Mouse (Mus musculus) midbrain, postnatal 0 days (tissue): Measurements from ENCODE around the gene Grb2. TPM values are rescaled to one million over a fixed set of nuclear protein-coding genes. Genes with fewer than 3 reads are reported as not detected.

Source experiments
- ATAC-seq: fragments of 200-750 bp; cut with Nextera tagmentation; 2 replicates; pipeline ENCODE4 v1.8.0; 2017; ENCODE audit warnings: moderate number of reproducible peaks, mild to moderate bottlenecking, moderate TSS enrichment, moderate library complexity; ENCODE audit not compliant: low FRiP score
- DNase-seq: peaks from one replicate; pipeline ENCODE4 v3.0.0-alpha.2; 2015; ENCODE audit warnings: low spot score
- H3K27ac ChIP-seq: fragments of 300-500 bp; sonication (generic); 2 replicates; pipeline ENCODE4 v1.5.1; 2014; ENCODE audit warnings: low read depth, mild to moderate bottlenecking, low read length, mixed read lengths
- H3K27me3 ChIP-seq: fragments of 300-500 bp; sonication (generic); 2 replicates; pipeline ENCODE4 v1.6.1; 2014; ENCODE audit warnings: low read length, control low read depth, mixed read lengths; ENCODE audit not compliant: insufficient read depth
- H3K36me3 ChIP-seq: fragments of 300-500 bp; sonication (generic); 2 replicates; pipeline ENCODE4 v1.6.1; 2014; ENCODE audit warnings: low read length, control low read depth, mixed read lengths; ENCODE audit not compliant: insufficient read depth
- H3K4me1 ChIP-seq: fragments of 300-500 bp; sonication (generic); 2 replicates; pipeline ENCODE4 v1.6.1; 2014; ENCODE audit warnings: mild to moderate bottlenecking, control low read depth, antibody characterized with exemption, low read length, mixed read lengths; ENCODE audit not compliant: insufficient read depth
- H3K4me2 ChIP-seq: fragments of 300-500 bp; sonication (generic); 2 replicates; pipeline ENCODE4 v1.6.1; 2014; ENCODE audit warnings: low read depth, mild to moderate bottlenecking, low read length, mixed read lengths; ENCODE audit not compliant: poor library complexity, severe bottlenecking
- H3K4me3 ChIP-seq: fragments of 300-500 bp; sonication (generic); 2 replicates; pipeline ENCODE4 v1.5.1; 2014; ENCODE audit warnings: low read depth, mild to moderate bottlenecking, low read length, moderate library complexity
- H3K9ac ChIP-seq: fragments of 300-500 bp; sonication (generic); replicated peaks from 2 replicates; pipeline ENCODE4 v1.6.1; 2014; ENCODE audit warnings: mild to moderate bottlenecking, low read length, moderate library complexity, mixed read lengths; ENCODE audit not compliant: poor library complexity, severe bottlenecking
- H3K9me3 ChIP-seq: fragments of 300-500 bp; sonication (generic); 2 replicates; pipeline ENCODE4 v1.6.1; 2016; ENCODE audit warnings: low read length, control low read depth
- CTCF ChIP-seq: IDR thresholded peaks from 2 replicates; pipeline ENCODE4 v1.5.1; 2016; ENCODE audit warnings: antibody characterized with exemption, mild to moderate bottlenecking
- WGBS: fragments of 180-500 bp; shearing (Covaris S2); extraction: QIAGEN DNeasy Blood & Tissue Kit; methylation state at CpG from one replicate; pipeline ENCODE4 v1.1.7; 2014; 5-methylcytosine and 5-hydroxymethylcytosine counted together
- polyA plus RNA-seq: library from polyadenylated mRNA; unstranded; fragments of >200 nt; fragmentation: Nextera tagmentation; extraction: Ambion mirVana; gene quantifications from 2 replicates; pipeline ENCODE4 v1.2.1, GENCODE M21; 2015
- total RNA-seq: library from RNA; depleted of rRNA; stranded (reverse); fragments of >200 nt; gene quantifications from 2 replicates; pipeline ENCODE4 v1.2.3, GENCODE M21; 2014

The Grb2 gene
- total and polyA plus RNA-seq, 2 experiments from 2014 or later = 85.8 to 158 TPM

DNA sequence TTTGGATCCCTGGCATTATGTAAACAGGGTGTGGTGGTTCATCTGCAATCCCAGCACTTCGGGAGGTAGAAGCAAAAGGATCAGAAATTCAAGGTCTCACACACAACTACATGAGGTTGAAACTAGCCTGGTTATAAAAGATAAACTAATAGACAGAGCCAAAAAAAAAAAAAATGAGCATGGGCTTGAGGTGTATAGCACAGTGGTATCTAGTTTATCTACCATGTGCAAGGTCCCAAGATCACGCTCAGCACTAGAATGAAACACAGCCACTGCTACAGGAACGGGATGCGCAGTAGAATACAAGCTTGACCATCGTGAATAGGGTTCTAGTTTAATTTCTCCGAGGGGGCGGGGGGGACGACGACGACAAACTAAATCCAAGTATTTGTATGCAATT lies 3.7 kb downstream of the Grb2 start:
- TF ChIP-seq CTCF = no peak

DNA sequence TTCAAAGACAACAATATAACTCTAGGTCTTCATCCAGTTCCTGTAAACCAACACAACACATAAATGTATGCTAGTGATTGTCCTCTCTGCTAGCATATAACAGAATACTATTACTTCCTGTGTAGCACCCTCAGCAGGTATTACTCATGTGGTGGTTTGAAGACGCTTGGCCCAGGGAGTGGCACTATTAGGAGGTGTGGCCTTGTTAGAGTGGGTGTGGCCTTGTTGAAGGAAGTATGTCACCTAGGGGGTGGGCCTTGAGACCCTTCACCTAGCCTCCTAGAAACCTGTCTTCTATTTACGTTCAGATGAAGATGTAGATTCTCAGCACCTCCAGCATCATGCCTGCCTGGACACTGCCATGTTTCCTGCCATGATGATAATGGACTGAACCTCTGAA lies 4.9 kb downstream of the Grb2 start:
- 84% methylated on average over 2 of the region's 2 CpGs for WGBS
- peaks cover 13% of the 10 kb centered on the region for H3K4me1 ChIP-seq
- no peak overlapping the region for H3K4me2 ChIP-seq
- H3K27me3 ChIP-seq = no peaks in the 10 kb centered on the region
- H3K9ac ChIP-seq = no peak overlapping the region
- no peak overlapping the region for H3K27ac ChIP-seq
- H3K9me3 ChIP-seq = no peaks in the 10 kb centered on the region
- H3K4me3 ChIP-seq = no peak overlapping the region
- ATAC-seq (no peak), DNase-seq (no peak)
- TF ChIP-seq CTCF = no peak
- H3K36me3 ChIP-seq = no peaks in the 10 kb centered on the region

More for the DNA sequence above, 3.7 kb downstream of the Grb2 start:
- DNase-seq (no peak), ATAC-seq (no peak)
- no peaks in the 10 kb centered on the region for H3K36me3 ChIP-seq
- no peaks in the 10 kb centered on the region for H3K27me3 ChIP-seq
- no peak overlapping the region for H3K4me3 ChIP-seq
- 95% methylated on average over 10 of the region's 10 CpGs for WGBS
- no peak overlapping the region for H3K9ac ChIP-seq
- no peaks in the 10 kb centered on the region for H3K9me3 ChIP-seq
- H3K4me1 ChIP-seq = peaks cover 12% of the 10 kb centered on the region
- no peak overlapping the region for H3K4me2 ChIP-seq
- no peak overlapping the region for H3K27ac ChIP-seq

DNA sequence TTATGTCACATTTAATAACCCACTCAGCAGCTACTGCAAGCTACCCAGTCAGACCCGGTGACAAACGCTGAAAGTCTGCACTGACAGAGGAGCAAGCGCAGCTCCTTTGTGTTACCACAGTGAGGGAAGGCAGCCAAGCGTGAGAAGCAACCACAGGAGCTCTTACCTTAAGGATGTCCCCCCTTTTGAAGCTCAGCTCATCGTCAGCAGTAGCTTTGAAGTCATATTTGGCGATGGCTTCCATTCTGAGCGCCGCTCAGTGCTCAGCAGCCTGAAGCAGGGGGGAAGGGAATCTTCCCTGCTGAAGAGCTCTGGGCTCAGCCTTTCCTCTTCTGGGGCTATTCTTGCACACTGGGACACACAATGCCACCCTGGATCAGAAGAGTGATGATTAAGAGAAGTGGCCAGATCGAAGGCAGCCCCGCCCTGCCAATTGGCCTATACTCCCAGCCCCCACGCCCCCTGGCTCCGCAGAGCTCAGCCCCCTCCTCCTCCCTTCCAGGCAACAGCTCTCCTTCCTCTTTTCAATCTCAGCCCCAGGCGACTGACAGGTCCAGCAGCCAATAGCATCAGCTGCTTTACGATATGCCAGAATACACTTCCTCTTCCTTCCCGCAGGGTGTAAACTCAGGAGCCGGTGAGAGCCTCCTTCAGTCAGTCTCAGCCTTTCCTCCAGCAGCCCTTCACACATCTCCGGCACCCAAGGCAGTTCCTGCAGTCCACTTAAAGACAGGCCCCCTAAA lies 9.2 kb downstream of the Grb2 start:
- Histone ChIP-seq H3K27me3 (no peaks in the 10 kb centered on the region), H3K27ac (peak overlapping the region; percentile 84), H3K4me1 (peaks cover 19% of the 10 kb centered on the region; the same call in 1 of the 2 replicates), H3K9me3 (no peaks in the 10 kb centered on the region), H3K36me3 (peaks cover 3% of the 10 kb centered on the region; the same call in 1 of the 2 replicates), H3K4me3 (peak overlapping the region; percentile 64), H3K4me2 (peak overlapping the region; percentile 80), H3K9ac (peak overlapping the region; percentile 73)
- peak; percentile 51 for TF ChIP-seq CTCF
- WGBS = 1% methylated on average over 17 of the region's 17 CpGs
- ATAC-seq (peak; percentile 95), DNase-seq (peak; percentile 97)

DNA sequence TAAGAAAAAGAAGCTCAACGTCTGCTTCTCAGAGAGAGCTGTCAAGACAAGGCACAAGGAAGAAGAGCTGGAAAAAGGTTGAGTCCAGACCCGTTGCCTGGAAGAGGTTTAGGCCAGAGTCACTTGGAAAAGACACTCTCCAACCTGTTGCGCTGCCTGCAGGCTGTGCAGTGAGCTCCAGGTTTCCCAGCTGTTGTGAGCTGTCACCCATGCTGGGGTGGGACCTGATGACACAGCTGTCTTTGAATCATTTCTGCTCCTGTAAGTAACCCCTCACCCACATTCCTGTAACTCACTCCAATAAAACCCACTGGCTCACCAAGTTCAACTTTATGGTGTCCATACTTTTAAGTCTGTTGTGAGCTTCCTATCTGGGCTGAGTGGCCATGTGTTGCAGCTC lies 10.7 kb downstream of the Grb2 start:
- no peak for TF ChIP-seq CTCF
- H3K4me1 ChIP-seq = peaks cover 19% of the 10 kb centered on the region; the same call in 1 of the 2 replicates
- H3K27me3 ChIP-seq = no peaks in the 10 kb centered on the region
- H3K9me3 ChIP-seq = no peaks in the 10 kb centered on the region
- peak overlapping the region; percentile 64; the same call in 1 of the 2 replicates for H3K4me3 ChIP-seq
- peak overlapping the region; percentile 80 for H3K4me2 ChIP-seq
- 92% methylated on average over 3 of the region's 3 CpGs for WGBS
- no peak overlapping the region for H3K9ac ChIP-seq
- no peak overlapping the region for H3K27ac ChIP-seq
- DNase-seq = no peak
- H3K36me3 ChIP-seq = peaks cover 3% of the 10 kb centered on the region; the same call in 1 of the 2 replicates
- ATAC-seq = no peak

DNA sequence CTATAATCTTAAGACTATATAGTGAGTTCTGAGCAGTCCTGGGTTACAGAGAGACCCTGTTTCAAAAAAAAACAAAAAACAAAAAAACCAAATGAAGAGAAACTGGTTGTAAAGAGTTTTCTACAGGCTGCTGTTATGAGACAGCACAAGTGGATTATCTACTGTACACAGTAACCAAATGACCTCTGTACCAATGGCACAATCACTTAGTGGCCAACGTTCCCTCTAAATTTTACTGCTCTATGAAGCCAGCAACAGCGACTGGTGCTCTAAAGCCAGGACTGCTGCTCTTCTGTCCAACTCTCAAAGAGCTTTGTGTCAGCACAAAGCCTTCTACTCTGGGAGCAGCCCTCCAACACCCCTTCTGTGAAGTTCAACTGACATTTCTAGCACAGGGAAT lies 11.3 kb downstream of the Grb2 start:
- H3K27me3 ChIP-seq = no peaks in the 10 kb centered on the region
- no peak overlapping the region for H3K27ac ChIP-seq
- H3K4me2 ChIP-seq = no peak overlapping the region
- H3K36me3 ChIP-seq = peaks cover 3% of the 10 kb centered on the region; the same call in 1 of the 2 replicates
- H3K4me3 ChIP-seq = no peak overlapping the region
- WGBS = 88% methylated on average over 2 of the region's 2 CpGs
- DNase-seq (no peak), ATAC-seq (no peak)
- TF ChIP-seq CTCF = no peak
- H3K9ac ChIP-seq = no peak overlapping the region
- no peaks in the 10 kb centered on the region for H3K9me3 ChIP-seq
- peaks cover 19% of the 10 kb centered on the region; the same call in 1 of the 2 replicates for H3K4me1 ChIP-seq

DNA sequence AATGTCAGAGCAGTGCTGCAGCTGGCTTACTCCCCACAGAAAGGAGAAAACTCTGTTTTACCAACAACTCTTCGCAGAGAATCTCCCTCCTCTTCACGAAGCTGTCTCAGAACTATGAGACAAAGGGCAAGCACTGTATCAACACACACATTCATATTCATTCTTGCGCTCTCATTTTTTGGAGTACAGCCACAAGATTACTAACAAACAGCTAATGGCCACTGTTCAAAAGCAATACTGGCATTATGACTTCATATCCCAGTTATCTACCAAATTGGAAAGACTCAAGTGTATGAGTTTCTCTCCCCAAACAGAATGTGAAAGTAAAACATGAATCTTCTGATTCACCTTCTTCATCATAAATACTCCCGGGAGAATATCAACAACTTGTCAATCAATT lies 11.9 kb downstream of the Grb2 start:
- H3K9ac ChIP-seq = no peak overlapping the region
- no peaks in the 10 kb centered on the region for H3K27me3 ChIP-seq
- no peak for TF ChIP-seq CTCF
- DNase-seq (no peak), ATAC-seq (no peak)
- H3K4me2 ChIP-seq = no peak overlapping the region
- H3K36me3 ChIP-seq = peaks cover 3% of the 10 kb centered on the region; the same call in 1 of the 2 replicates
- H3K27ac ChIP-seq = no peak overlapping the region
- no peaks in the 10 kb centered on the region for H3K9me3 ChIP-seq
- no peak overlapping the region for H3K4me3 ChIP-seq
- WGBS = 84% methylated on average over 4 of the region's 4 CpGs
- H3K4me1 ChIP-seq = peaks cover 19% of the 10 kb centered on the region; the same call in 1 of the 2 replicates
